Mouse (Mus musculus) brain, adult 2 months (tissue): ENCODE measurements around the gene Aldoc.

ENCODE experiments used
- DNase-seq: peaks from one replicate; pipeline ENCODE4 v3.0.0; 2011; ENCODE audit warnings: low read depth, low spot score

Gene Aldoc

DNA sequence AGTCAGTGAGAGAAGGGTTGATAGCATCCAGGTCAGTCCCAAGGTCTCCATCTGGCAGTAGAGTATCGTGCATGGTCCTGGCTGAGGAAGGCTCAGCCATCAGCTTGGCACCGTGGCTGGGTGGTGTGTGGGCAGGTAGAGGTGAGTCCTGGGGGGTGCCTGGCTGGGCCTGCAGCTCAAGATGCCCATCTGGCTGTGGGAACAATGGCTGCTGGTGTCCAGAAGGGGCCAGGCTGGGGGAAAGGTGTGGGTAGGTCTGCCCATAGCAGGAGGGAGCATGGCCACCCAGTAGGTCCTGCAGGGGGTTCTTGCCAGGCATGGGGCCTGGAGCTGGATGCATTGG lies 38.0 kb downstream of the Aldoc start:
- no peak for DNase-seq

- DNase-seq: no peak
Measured at GRCm38 (mm10) chr11:78363309-78364007, 40.7 kb downstream of the Aldoc start.

- no peak for DNase-seq
Measured at GRCm38 (mm10) chr11:78364103-78364502, 41.3 kb downstream of the Aldoc start.

DNA sequence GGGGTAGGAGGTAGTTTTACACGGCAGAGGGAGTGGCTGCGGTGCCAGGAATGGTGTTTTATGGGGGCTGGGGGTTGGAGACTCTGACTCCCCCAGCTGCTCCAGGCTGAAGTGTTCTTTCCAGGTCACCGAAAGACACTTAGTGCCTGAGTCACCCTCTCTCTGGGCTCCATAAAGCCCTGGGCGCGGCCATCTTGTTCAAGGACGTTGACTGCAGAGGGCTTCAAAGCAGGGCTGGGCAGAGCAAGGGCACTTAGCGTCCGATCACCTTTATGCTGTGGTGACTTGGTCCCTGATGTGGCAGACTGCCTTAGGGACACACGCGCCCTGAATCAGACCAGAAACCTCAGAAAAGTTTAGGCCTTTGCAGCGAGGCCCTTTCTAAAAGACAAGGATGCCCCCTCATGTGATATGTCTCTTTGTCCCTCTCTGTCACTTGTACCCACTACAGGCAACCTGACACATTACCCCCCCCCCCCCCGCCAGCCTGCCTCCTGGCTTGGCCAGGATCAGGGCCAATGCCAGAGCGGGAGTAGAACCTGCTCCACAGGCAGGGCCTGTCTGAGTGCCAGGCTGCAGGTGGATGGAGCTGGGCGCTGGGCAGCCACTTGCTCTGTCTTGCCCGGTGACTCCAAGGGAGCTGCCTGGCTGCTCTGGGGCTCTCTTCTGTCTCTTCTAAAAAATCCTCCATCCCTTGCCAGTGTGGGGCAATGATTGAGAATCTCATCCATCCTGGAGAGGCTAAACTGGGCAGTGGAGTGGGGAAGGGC lies 44.9 kb downstream of the Aldoc start:
- DNase-seq: no peak

DNA sequence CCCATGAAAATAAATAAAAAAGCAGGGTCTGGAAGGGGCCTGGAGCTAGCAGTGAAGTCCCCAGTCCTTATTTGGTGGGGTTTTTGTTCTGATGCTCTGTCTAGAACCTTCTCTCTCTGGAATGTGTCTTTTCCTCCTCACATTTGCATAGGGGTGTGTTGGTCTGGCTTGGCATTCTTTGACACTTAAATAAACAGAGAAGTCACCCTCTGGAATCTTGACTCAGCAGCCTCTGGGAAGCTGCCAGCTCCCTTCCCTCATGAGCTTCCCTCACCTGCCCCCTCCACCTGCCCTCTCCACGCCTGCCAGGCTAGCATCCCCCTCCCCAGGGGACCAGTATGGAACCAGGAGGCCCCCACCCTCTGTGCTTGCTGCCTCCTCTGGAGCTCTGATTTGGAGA lies 47.6 kb downstream of the Aldoc start:
- DNase-seq: no peak

GRCm38 (mm10) chr11:78371711-78372110 lies 48.9 kb downstream of the Aldoc start:
- DNase-seq: no peak

DNA sequence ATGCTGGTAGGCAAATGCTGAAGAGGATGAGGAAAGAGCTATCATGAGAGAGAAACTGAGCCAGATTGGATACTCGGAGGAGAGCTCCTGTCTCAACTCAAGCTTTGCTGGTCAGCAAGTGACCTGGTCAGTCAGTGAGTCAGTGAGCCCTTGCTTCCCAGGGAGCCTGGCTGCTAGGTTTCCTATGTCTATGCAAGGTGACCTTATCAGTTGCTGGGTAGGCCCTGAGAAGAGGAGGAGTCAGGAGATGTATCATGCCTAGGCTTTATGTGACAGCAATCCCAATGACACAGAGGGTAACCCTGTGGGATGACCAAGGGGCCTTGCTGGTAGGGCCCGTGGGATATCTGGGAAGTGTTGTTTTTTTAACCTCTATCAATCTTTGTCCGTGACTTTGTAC lies 49.4 kb downstream of the Aldoc start:
- DNase-seq: no peak

- no peak for DNase-seq
Measured at GRCm38 (mm10) chr11:78372610-78373009, 49.8 kb downstream of the Aldoc start.

DNA sequence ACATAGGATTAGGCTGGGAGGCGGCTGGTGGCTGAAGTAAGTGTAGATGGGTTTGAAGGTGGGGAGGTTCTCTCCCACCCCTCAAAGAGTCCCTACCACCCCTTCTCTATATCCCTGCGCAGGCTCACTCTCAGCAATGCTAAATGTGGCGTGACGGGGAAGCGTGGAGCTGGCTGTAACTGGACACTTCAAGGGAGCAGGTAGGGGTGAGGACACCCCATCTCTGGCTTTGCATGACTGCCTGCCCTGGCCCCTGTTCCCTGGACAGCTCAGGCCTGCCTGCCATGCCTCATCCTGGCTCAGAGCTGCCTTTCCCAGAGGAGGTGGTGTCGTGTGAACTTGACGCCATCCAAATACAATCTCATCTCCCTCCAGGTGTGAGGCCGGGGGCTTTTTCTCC lies 51.4 kb downstream of the Aldoc start:
- no peak for DNase-seq
